Mouse (Mus musculus): ENCODE data around the gene Lyrm9. TPM values are rescaled to one million over a fixed set of nuclear protein-coding genes. Genes with fewer than 3 reads are reported as not detected.

Gene Lyrm9
- polyA plus RNA-seq, 1 experiment from 2014 or later = 37.9 TPM

- Histone ChIP-seq H3K4me2 (peak overlapping the region; percentile 18; the same call in 1 of the 2 replicates), H3K4me3 (no peak overlapping the region), H3K27me3 (no peaks in the 10 kb centered on the region), H3K27ac (no peak overlapping the region), H3K9me3 (replicated peaks) (no peaks in the 10 kb centered on the region), H3K9ac (no peak overlapping the region), H3K4me1 (replicated peaks) (peaks cover 11% of the 10 kb centered on the region), H3K36me3 (no peaks in the 10 kb centered on the region)
- ATAC-seq (replicated peaks; ENCODE audit: insufficient number of reproducible peaks, insufficient read depth, low FRiP score, low read depth) = 0 out of 2 replicates have a peak, but pooled peaks have one; percentile 4
- WGBS = 56% methylated on average over 1 of the region's 1 CpGs
Observed at GRCm38 (mm10) chr11:78886693-78887092, 60.3 kb downstream of the Lyrm9 start.

DNA sequence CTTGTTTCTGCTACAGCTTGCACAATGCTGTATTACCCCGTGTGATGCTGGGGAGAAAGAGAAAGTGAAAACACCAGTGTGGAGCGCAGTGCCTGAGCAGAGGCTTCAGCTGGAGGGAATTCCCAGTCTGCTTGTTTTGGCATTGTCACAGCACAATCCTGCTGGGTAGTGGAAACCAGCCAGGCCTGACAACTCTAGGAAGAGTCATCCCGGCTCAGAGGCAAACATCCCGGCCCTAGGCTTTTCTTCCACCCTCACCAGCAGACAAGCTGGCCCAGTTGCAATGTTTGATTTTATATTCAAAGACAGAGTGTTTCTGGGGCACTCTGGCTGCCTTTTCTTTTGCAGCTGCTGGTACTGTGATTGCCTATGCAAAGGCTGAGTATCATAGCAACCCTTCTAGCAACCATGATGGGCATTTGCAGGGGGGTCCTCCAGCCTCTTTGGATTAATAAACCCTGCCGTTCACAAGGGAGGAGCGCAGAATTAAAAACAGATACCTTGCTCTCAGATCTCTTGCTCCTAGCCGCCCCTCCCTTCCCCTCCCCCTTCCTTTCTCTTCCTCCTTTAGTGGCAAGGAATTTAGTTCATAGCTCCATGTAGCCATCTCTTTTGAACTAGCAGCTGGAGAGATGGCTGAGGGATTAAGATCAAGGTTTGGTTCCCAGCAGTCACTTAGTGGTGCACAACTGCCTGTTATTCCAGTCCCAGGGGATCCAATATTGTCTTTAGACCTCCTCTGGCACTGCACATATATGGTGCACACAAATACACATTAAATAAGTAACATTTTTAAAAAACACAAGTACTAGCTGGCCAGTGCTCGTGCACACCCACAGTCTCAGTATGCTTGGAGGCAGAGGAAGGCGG lies 61.0 kb downstream of the Lyrm9 start:
- Histone ChIP-seq H3K36me3 (no peaks in the 10 kb centered on the region), H3K4me3 (0 out of 2 replicates have a peak overlapping the region, but pooled peaks have one; percentile 11), H3K27ac (peak overlapping the region; percentile 31; the same call in 1 of the 2 replicates), H3K4me2 (peak overlapping the region; percentile 18; the same call in 1 of the 2 replicates), H3K27me3 (no peaks in the 10 kb centered on the region), H3K4me1 (replicated peaks) (peaks cover 11% of the 10 kb centered on the region), H3K9me3 (replicated peaks) (no peaks in the 10 kb centered on the region), H3K9ac (no peak overlapping the region)
- ATAC-seq (replicated peaks; ENCODE audit: insufficient number of reproducible peaks, insufficient read depth, low FRiP score, low read depth) = peak; percentile 76
- 37% methylated on average over 9 of the region's 9 CpGs for WGBS

DNA sequence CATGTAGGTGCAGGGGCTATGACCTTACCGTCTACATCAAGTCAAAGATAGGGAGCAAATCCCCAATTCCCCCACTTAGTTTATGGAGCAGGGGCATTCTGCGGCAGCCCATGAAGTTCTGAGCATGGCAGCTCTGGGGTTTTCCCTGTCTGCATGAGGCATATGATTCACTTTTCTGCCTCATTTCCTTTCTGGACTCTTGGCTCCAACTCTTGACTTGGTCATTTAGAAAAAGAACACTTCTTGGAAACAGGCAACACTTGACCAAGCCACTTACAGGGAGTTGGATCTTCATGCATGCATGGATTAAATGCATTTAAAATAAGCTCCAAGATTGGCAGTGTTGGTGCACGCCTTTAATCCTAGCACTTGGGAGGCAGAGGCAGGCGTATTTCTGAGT lies 62.8 kb downstream of the Lyrm9 start:
- H3K27ac ChIP-seq = no peak overlapping the region
- H3K4me1 ChIP-seq (replicated peaks) = peaks cover 11% of the 10 kb centered on the region
- WGBS = 86% methylated on average over 4 of the region's 4 CpGs
- H3K4me3 ChIP-seq = no peak overlapping the region
- H3K27me3 ChIP-seq = no peaks in the 10 kb centered on the region
- H3K9me3 ChIP-seq (replicated peaks) = no peaks in the 10 kb centered on the region
- H3K9ac ChIP-seq = no peak overlapping the region
- no peak overlapping the region for H3K4me2 ChIP-seq
- H3K36me3 ChIP-seq = no peaks in the 10 kb centered on the region
- ATAC-seq (replicated peaks; ENCODE audit: insufficient number of reproducible peaks, insufficient read depth, low FRiP score, low read depth) = no peak

Other genes with a start within 250 kb of the Lyrm9 start
- gene Nlk, start 129.2 kb upstream of the Lyrm9 start, polyA plus RNA-seq (2015; fragmentation: Nextera tagmentation; extraction: Ambion mirVana) = 10.8 and 13.6 TPM in 2 replicates
- 23.8 and 27.7 TPM in 2 replicates for gene Ccnq, start 74.9 kb upstream of the Lyrm9 start, polyA plus RNA-seq (2015; fragmentation: Nextera tagmentation; extraction: Ambion mirVana)
- gene Nos2, start 94.2 kb downstream of the Lyrm9 start, polyA plus RNA-seq (2015; fragmentation: Nextera tagmentation; extraction: Ambion mirVana) = 1.6 and 2.0 TPM in 2 replicates
- 54.4 and 86.9 TPM in 2 replicates for gene Lgals9, start 158.4 kb downstream of the Lyrm9 start, polyA plus RNA-seq (2015; fragmentation: Nextera tagmentation; extraction: Ambion mirVana)